Comparison of ENCODE assay signal across 24 mouse cellular contexts in genomic region chr7:91936193-91936592, GRCm38 (mm10).
DNase-seq lines count a peak whose midpoint lies in the region; ATAC-seq and TF ChIP-seq lines count a peak whose summit lies in the region.
"Had no signal": no experiment of that assay in that cellular context is flagged by ENCODE, and none has a peak within 500 bp of the region (broad histone marks: within the 10 kb centered on the region; RNA-seq: fewer than 3 reads in every experiment).

No protein-coding gene starts in this region.

- no peak overlapping the region for H3K9ac ChIP-seq in midbrain, embryonic 16.5 days (ENCODE audit: low read depth, low read length)
- H3K9ac ChIP-seq: embryonic facial prominence, embryonic 12.5 days; forebrain, postnatal 0 days; heart, embryonic 15.5 days; hindbrain, embryonic 13.5 days had no signal

- TF ChIP-seq CTCF in layer of hippocampus, adult 2 months (conservative IDR thresholded peaks at IDR 0.05) = no peak
- TF ChIP-seq CTCF in brain, embryonic 14.5 days (IDR thresholded peaks at IDR 0.05; ENCODE audit: borderline replicate concordance, extremely low read depth, insufficient read depth, insufficient read length) = no peak

- no peaks in the 10 kb centered on the region for H3K9me3 ChIP-seq in midbrain, embryonic 16.5 days (replicated peaks; ENCODE audit: control insufficient read depth, low read length, poor library complexity, severe bottlenecking)
- no peaks in the 10 kb centered on the region for H3K9me3 ChIP-seq in embryonic facial prominence, embryonic 10.5 days
- H3K9me3 ChIP-seq: embryonic facial prominence, embryonic 12.5 days; G1E; heart, embryonic 15.5 days; hindbrain, embryonic 13.5 days had no signal

- no peaks in the 10 kb centered on the region for H3K36me3 ChIP-seq in midbrain, embryonic 16.5 days (ENCODE audit: control insufficient read depth, insufficient read depth, low read length)
- H3K36me3 ChIP-seq in embryonic facial prominence, embryonic 10.5 days (replicated peaks) = no peaks in the 10 kb centered on the region
- H3K36me3 ChIP-seq: embryonic facial prominence, embryonic 12.5 days; G1E; heart, embryonic 15.5 days; hindbrain, embryonic 13.5 days had no signal

- H3K27me3 ChIP-seq in midbrain, embryonic 16.5 days (ENCODE audit: control insufficient read depth, insufficient read depth, low read depth, low read length) = no peaks in the 10 kb centered on the region
- no peaks in the 10 kb centered on the region for H3K27me3 ChIP-seq in embryonic facial prominence, embryonic 10.5 days (replicated peaks; ENCODE audit: low read depth, poor library complexity, severe bottlenecking)
- H3K27me3 ChIP-seq: embryonic facial prominence, embryonic 12.5 days; heart, embryonic 15.5 days; hindbrain, embryonic 13.5 days had no signal

- 0 out of 2 replicates have a peak, but pooled peaks cover 5% of the 10 kb centered on the region for H3K4me1 ChIP-seq in midbrain, embryonic 16.5 days (ENCODE audit: control insufficient read depth, insufficient read depth, low read length)
- H3K4me1 ChIP-seq in embryonic facial prominence, embryonic 10.5 days = no peaks in the 10 kb centered on the region
- H3K4me1 ChIP-seq: embryonic facial prominence, embryonic 12.5 days; heart, embryonic 15.5 days had no signal

- peak; percentile 61; the same call in 1 of the 2 replicates for ATAC-seq in midbrain, embryonic 16.5 days
- ATAC-seq: CD4-positive, CD25-positive, alpha-beta regulatory T cell, adult 4 months; forebrain, postnatal 0 days; hindbrain, postnatal 0 days had no signal

- H3K27ac ChIP-seq in layer of hippocampus, adult 2 months = peak overlapping the region; percentile 84
- no peak overlapping the region for H3K27ac ChIP-seq in midbrain, embryonic 16.5 days (ENCODE audit: low read length)
- no peak overlapping the region for H3K27ac ChIP-seq in embryonic facial prominence, embryonic 10.5 days (replicated peaks)
- H3K27ac ChIP-seq: embryonic facial prominence, embryonic 12.5 days; heart, adult 2 months; heart, embryonic 15.5 days; hindbrain, embryonic 13.5 days; hindbrain, postnatal 0 days had no signal

- 15% methylated on average over 2 of the region's 2 CpGs for WGBS in midbrain, embryonic 16.5 days
- 82% methylated on average over 2 of the region's 2 CpGs for WGBS in embryonic facial prominence, embryonic 10.5 days

- H3K4me3 ChIP-seq in layer of hippocampus, adult 2 months = no peak overlapping the region
- H3K4me3 ChIP-seq in midbrain, embryonic 16.5 days (ENCODE audit: low read depth, low read length) = no peak overlapping the region
- H3K4me3 ChIP-seq in embryonic facial prominence, embryonic 10.5 days = no peak overlapping the region
- H3K4me3 ChIP-seq: embryonic facial prominence, embryonic 12.5 days; heart, adult 2 months; heart, embryonic 15.5 days; hindbrain, embryonic 13.5 days had no signal

- peak; percentile 1 for DNase-seq in embryo, embryonic 11 days
- DNase-seq in embryo, embryonic 9.5 days (ENCODE audit: extremely low spot score) = no peak
- no peak for DNase-seq in layer of hippocampus, adult 2 months (ENCODE audit: low spot score in 2 of 2)
- no peak for DNase-seq in layer of hippocampus, adult 9-10 months (ENCODE audit: low spot score)
- DNase-seq in brain, embryonic 14.5 days (ENCODE audit: low read depth) = peak; percentile 59
- DNase-seq in embryonic facial prominence, embryonic 10.5 days (ENCODE audit: low spot score) = no peak
- DNase-seq: adrenal gland, adult 8-10 months; adrenal gland, postnatal 36 days; B cell, adult 2 months; cerebellum, adult 11 months; cerebellum, adult 9-11 months; cerebellum, postnatal 36 days; forebrain, postnatal 0 days; gastrocnemius, postnatal 14 days; heart, adult 2 months; heart, postnatal 14 days had no signal

- H3K4me2 ChIP-seq in midbrain, embryonic 16.5 days (ENCODE audit: low read length) = no peak overlapping the region
- H3K4me2 ChIP-seq: embryonic facial prominence, embryonic 12.5 days; heart, embryonic 11.5 days; heart, embryonic 15.5 days; hindbrain, embryonic 13.5 days had no signal

- TF ChIP-seq POLR2A in brain, embryonic 14.5 days (IDR thresholded peaks at IDR 0.05; ENCODE audit: borderline replicate concordance, extremely low read depth, insufficient read depth, insufficient read length, poor library complexity, severe bottlenecking) = no peak

Comparison
In these comparisons a context has a peak if more than half of its experiments do, and no peak if none do; other contexts are left out.
1. DNase-seq: peak in embryo, embryonic 11 days (single experiment) and brain, embryonic 14.5 days (single experiment); none in embryo, embryonic 9.5 days (single experiment), layer of hippocampus, adult 2 months (0 of 2), layer of hippocampus, adult 9-10 months (single experiment) and embryonic facial prominence, embryonic 10.5 days (single experiment).